Mouse (Mus musculus) inflammation-experienced regulatory T-cells, adult 6 months (primary cell): ENCODE measurements at regions not wholly inside any gene's neighbourhood (a gene's known extent, or its start where the extent isn't known, plus 50 kb on each side); places are given as distances from the start of the nearest gene placed in this dataset.
"Not testable (repeated sequence)": the region's sequence is repeated elsewhere in the genome, so short reads cannot be mapped to it uniquely, and the experiment has no call there.

ENCODE experiments used
- ATAC-seq: one replicate; pipeline ENCODE4 v1.8.0; 2017

GRCm38 (mm10) chrX:130525770-130526169 lies 776.2 kb downstream of the Diaph2 start:
- no peak for ATAC-seq

GRCm38 (mm10) chrX:130533171-130534156 lies 783.9 kb downstream of the Diaph2 start:
- no peak for ATAC-seq

- not testable (repeated sequence) for ATAC-seq
Observed at GRCm38 (mm10) chrX:130538771-130539170, 789.2 kb downstream of the Diaph2 start.

GRCm38 (mm10) chrX:130548001-130548400 lies 798.5 kb downstream of the Diaph2 start:
- ATAC-seq: no peak

- ATAC-seq: peak; percentile 96
Observed at GRCm38 (mm10) chrX:130549275-130549674, 799.7 kb downstream of the Diaph2 start.

GRCm38 (mm10) chrX:130549925-130550324 lies 800.4 kb downstream of the Diaph2 start:
- ATAC-seq: no peak

- ATAC-seq: no peak
Observed at GRCm38 (mm10) chrX:130557251-130557650, 807.7 kb downstream of the Diaph2 start.

GRCm38 (mm10) chrX:130577706-130578105 lies 828.2 kb downstream of the Diaph2 start:
- no peak for ATAC-seq

GRCm38 (mm10) chrX:130596631-130597030 lies 847.1 kb downstream of the Diaph2 start:
- no peak for ATAC-seq

GRCm38 (mm10) chrX:130601911-130602310 lies 852.4 kb downstream of the Diaph2 start:
- ATAC-seq: no peak

GRCm38 (mm10) chrX:130638513-130638912 lies 889.0 kb downstream of the Diaph2 start:
- peak; percentile 38 for ATAC-seq

GRCm38 (mm10) chrX:130655815-130656214 lies 906.3 kb downstream of the Diaph2 start:
- ATAC-seq: no peak

GRCm38 (mm10) chrX:130684381-130684780 lies 934.8 kb downstream of the Diaph2 start:
- ATAC-seq: no peak

- ATAC-seq: peak; percentile 74
Observed at GRCm38 (mm10) chrX:130708929-130709328, 959.4 kb downstream of the Diaph2 start.

- not testable (repeated sequence) for ATAC-seq
Observed at GRCm38 (mm10) chrX:130744132-130744531, 994.6 kb downstream of the Diaph2 start.
